Mouse (Mus musculus) neural tube, embryonic 14.5 days (tissue): Measurements from ENCODE around the gene Diaph2. TPM values are rescaled to one million over a fixed set of nuclear protein-coding genes. Genes with fewer than 3 reads are reported as not detected.
A peak's percentile ranks its signal among the peaks of the same experiment; 100 is the strongest.
"Not testable (repeated sequence)": the region's sequence is repeated elsewhere in the genome, so short reads cannot be mapped to it uniquely, and the experiment has no call there.

Experiments used
- ATAC-seq: fragments of 200-750 bp; cut with Nextera tagmentation; 2 replicates; pipeline ENCODE4 v1.8.0; 2017; ENCODE audit warnings: low read depth, mild to moderate bottlenecking, moderate TSS enrichment, moderate library complexity
- H3K27ac ChIP-seq: fragments of 300-500 bp; sonication (generic); 2 replicates; pipeline ENCODE4 v1.5.1; 2014; ENCODE audit warnings: low read depth, mild to moderate bottlenecking, control low read depth, low read length, moderate library complexity, mixed read lengths
- H3K27me3 ChIP-seq: fragments of 300-500 bp; sonication (generic); 2 replicates; pipeline ENCODE4 v1.6.1; 2014; ENCODE audit warnings: low read length; ENCODE audit not compliant: control insufficient read depth, insufficient read depth
- H3K36me3 ChIP-seq: fragments of 300-500 bp; sonication (generic); 2 replicates; pipeline ENCODE4 v1.6.1; 2014; ENCODE audit warnings: low read length, mixed read lengths; ENCODE audit not compliant: control insufficient read depth, insufficient read depth
- H3K4me1 ChIP-seq: fragments of 300-500 bp; sonication (generic); 2 replicates; pipeline ENCODE4 v1.6.1; 2014; ENCODE audit warnings: low read length; ENCODE audit not compliant: control insufficient read depth, insufficient read depth
- H3K4me2 ChIP-seq: fragments of 300-500 bp; sonication (generic); 2 replicates; pipeline ENCODE4 v1.6.1; 2014; ENCODE audit warnings: mild to moderate bottlenecking, low read depth, low read length, control low read depth
- H3K4me3 ChIP-seq: fragments of 300-500 bp; sonication (generic); 2 replicates; pipeline ENCODE4 v1.5.1; 2014; ENCODE audit warnings: low read depth, low read length, control low read depth, mixed read lengths
- H3K9ac ChIP-seq: fragments of 300-500 bp; sonication (generic); replicated peaks from 2 replicates; pipeline ENCODE4 v1.6.1; 2014; ENCODE audit warnings: low read depth, mild to moderate bottlenecking, control low read depth, low read length, mixed read lengths
- H3K9me3 ChIP-seq: fragments of 300-500 bp; sonication (generic); 2 replicates; pipeline ENCODE4 v1.6.1; 2016; ENCODE audit warnings: low read length; ENCODE audit not compliant: control insufficient read depth
- WGBS: fragments of 180-500 bp; shearing (Covaris S2); extraction: QIAGEN DNeasy Blood & Tissue Kit; methylation state at CpG from one replicate; pipeline ENCODE4 v1.1.7; 2014; 5-methylcytosine and 5-hydroxymethylcytosine counted together
- polyA plus RNA-seq: library from polyadenylated mRNA; unstranded; fragments of >200 nt; fragmentation: Nextera tagmentation; extraction: Ambion mirVana; gene quantifications from 2 replicates; pipeline ENCODE4 v1.2.1, GENCODE M21; 2014

Diaph2 gene
- polyA plus RNA-seq, 1 experiment from 2014 or later, result 2.8 TPM

- H3K4me2 ChIP-seq, result no peak overlapping the region
- H3K27me3 ChIP-seq, result no peaks in the 10 kb centered on the region
- no peak overlapping the region for H3K4me3 ChIP-seq
- WGBS, result 87% methylated on average over 9 of the region's 9 CpGs
- H3K9ac ChIP-seq, result no peak overlapping the region
- H3K4me1 ChIP-seq, result no peaks in the 10 kb centered on the region
- no peaks in the 10 kb centered on the region for H3K36me3 ChIP-seq
- no peak overlapping the region for H3K27ac ChIP-seq
- no peak for ATAC-seq
- H3K9me3 ChIP-seq, result no peaks in the 10 kb centered on the region
Observed at GRCm38 (mm10) chrX:130287032-130287431, 537.5 kb downstream of the Diaph2 start.

GRCm38 (mm10) chrX:130289775-130290174 is 540.2 kb downstream of the Diaph2 start:
- no peak overlapping the region for H3K4me3 ChIP-seq
- ATAC-seq, result no peak
- H3K9me3 ChIP-seq, result no peaks in the 10 kb centered on the region
- no peaks in the 10 kb centered on the region for H3K4me1 ChIP-seq
- 90% methylated on average over 5 of the region's 5 CpGs for WGBS
- no peaks in the 10 kb centered on the region for H3K36me3 ChIP-seq
- H3K9ac ChIP-seq, result no peak overlapping the region
- H3K4me2 ChIP-seq, result no peak overlapping the region
- H3K27ac ChIP-seq, result no peak overlapping the region
- no peaks in the 10 kb centered on the region for H3K27me3 ChIP-seq

- Histone ChIP-seq H3K9ac (no peak overlapping the region), H3K9me3 (no peaks in the 10 kb centered on the region), H3K36me3 (no peaks in the 10 kb centered on the region), H3K27me3 (no peaks in the 10 kb centered on the region), H3K4me2 (no peak overlapping the region), H3K4me3 (no peak overlapping the region), H3K4me1 (no peaks in the 10 kb centered on the region), H3K27ac (no peak overlapping the region)
- ATAC-seq, result no peak
Observed at GRCm38 (mm10) chrX:130350808-130351435, 601.4 kb downstream of the Diaph2 start.

- H3K27ac ChIP-seq, result no peak overlapping the region
- no peaks in the 10 kb centered on the region for H3K4me1 ChIP-seq
- H3K36me3 ChIP-seq, result no peaks in the 10 kb centered on the region
- no peak overlapping the region for H3K4me3 ChIP-seq
- no peak overlapping the region for H3K4me2 ChIP-seq
- no peak for ATAC-seq
- H3K27me3 ChIP-seq, result no peaks in the 10 kb centered on the region
- H3K9ac ChIP-seq, result no peak overlapping the region
- 51% methylated on average over 7 of the region's 7 CpGs for WGBS
- H3K9me3 ChIP-seq, result no peaks in the 10 kb centered on the region
Observed at GRCm38 (mm10) chrX:130351480-130351879, 601.9 kb downstream of the Diaph2 start.

GRCm38 (mm10) chrX:130393508-130394145 is 644.1 kb downstream of the Diaph2 start:
- Histone ChIP-seq H3K27ac (no peak overlapping the region), H3K36me3 (no peaks in the 10 kb centered on the region), H3K4me3 (no peak overlapping the region), H3K9me3 (no peaks in the 10 kb centered on the region), H3K4me2 (no peak overlapping the region), H3K27me3 (no peaks in the 10 kb centered on the region), H3K4me1 (no peaks in the 10 kb centered on the region), H3K9ac (no peak overlapping the region)
- no peak for ATAC-seq
- WGBS, result 47% methylated on average over 4 of the region's 4 CpGs

- H3K4me2 ChIP-seq, result no peak overlapping the region
- H3K4me3 ChIP-seq, result no peak overlapping the region
- H3K36me3 ChIP-seq, result no peaks in the 10 kb centered on the region
- WGBS, result 22% methylated on average over 3 of the region's 3 CpGs
- no peaks in the 10 kb centered on the region for H3K27me3 ChIP-seq
- no peaks in the 10 kb centered on the region for H3K4me1 ChIP-seq
- H3K9me3 ChIP-seq, result no peaks in the 10 kb centered on the region
- no peak overlapping the region for H3K27ac ChIP-seq
- ATAC-seq, result 0 out of 2 replicates have a peak, but pooled peaks have one; percentile 46
- H3K9ac ChIP-seq, result no peak overlapping the region
Observed at GRCm38 (mm10) chrX:130403214-130403613, 653.7 kb downstream of the Diaph2 start.

- H3K4me3 ChIP-seq, H3K36me3 ChIP-seq, H3K27ac ChIP-seq, ATAC-seq, H3K27me3 ChIP-seq, H3K4me2 ChIP-seq, H3K4me1 ChIP-seq, H3K9me3 ChIP-seq, H3K9ac ChIP-seq: not testable (repeated sequence)
- 54% methylated on average over 3 of the region's 3 CpGs for WGBS
Observed at GRCm38 (mm10) chrX:130407471-130407870, 657.9 kb downstream of the Diaph2 start.

- 94% methylated on average over 1 of the region's 1 CpGs for WGBS
- Histone ChIP-seq H3K36me3 (no peaks in the 10 kb centered on the region), H3K9me3 (no peaks in the 10 kb centered on the region), H3K4me3 (no peak overlapping the region), H3K4me2 (no peak overlapping the region), H3K27me3 (no peaks in the 10 kb centered on the region), H3K27ac (no peak overlapping the region), H3K4me1 (no peaks in the 10 kb centered on the region), H3K9ac (no peak overlapping the region)
- no peak for ATAC-seq
Observed at GRCm38 (mm10) chrX:130408985-130409384, 659.4 kb downstream of the Diaph2 start.

GRCm38 (mm10) chrX:130423134-130423533 is 673.6 kb downstream of the Diaph2 start:
- no peaks in the 10 kb centered on the region for H3K27me3 ChIP-seq
- no peaks in the 10 kb centered on the region for H3K4me1 ChIP-seq
- ATAC-seq, result no peak
- no peak overlapping the region for H3K4me2 ChIP-seq
- no peak overlapping the region for H3K9ac ChIP-seq
- H3K36me3 ChIP-seq, result no peaks in the 10 kb centered on the region
- no peak overlapping the region for H3K27ac ChIP-seq
- no peaks in the 10 kb centered on the region for H3K9me3 ChIP-seq
- H3K4me3 ChIP-seq, result no peak overlapping the region
- WGBS, result 81% methylated on average over 2 of the region's 2 CpGs
